In the genomic region with DNA sequence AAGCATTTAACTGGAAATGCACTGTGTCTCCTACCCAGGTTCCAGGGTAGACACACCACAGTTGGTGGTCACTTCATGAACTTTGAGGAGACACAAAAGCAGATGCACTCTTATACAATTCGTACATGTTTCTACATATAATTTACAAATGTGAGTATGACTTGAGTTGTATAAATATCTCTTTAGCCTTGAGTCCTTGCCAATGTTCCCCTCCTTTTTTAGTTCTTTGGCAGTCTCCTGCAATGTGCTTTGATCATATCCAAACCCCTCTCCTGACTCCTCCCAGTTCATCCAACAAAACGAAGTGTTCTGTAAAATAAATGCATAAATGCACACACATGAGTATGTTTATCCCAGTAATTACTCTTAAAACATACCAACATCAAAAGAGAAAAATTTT, we compare ENCODE assay signal across 20 mouse cellular contexts.
"Had no signal": no experiment of that assay in that cellular context is flagged by ENCODE, and none has a peak within 500 bp of the region (broad histone marks: within the 10 kb centered on the region; RNA-seq: fewer than 3 reads in every experiment).

No protein-coding gene starts in this region.

- H3K36me3 ChIP-seq: liver, embryonic 12.5 days; midbrain, embryonic 10.5 days; midbrain, embryonic 12.5 days; neural tube, embryonic 13.5 days; neural tube, embryonic 15.5 days had no signal

- H3K4me2 ChIP-seq: liver, embryonic 12.5 days; midbrain, embryonic 12.5 days; neural tube, embryonic 13.5 days; neural tube, embryonic 15.5 days had no signal

- ATAC-seq: liver, embryonic 12.5 days; midbrain, embryonic 16.5 days had no signal

- H3K27me3 ChIP-seq: liver, embryonic 12.5 days; midbrain, embryonic 12.5 days; neural tube, embryonic 13.5 days; neural tube, embryonic 15.5 days had no signal

- H3K9me3 ChIP-seq: liver, embryonic 12.5 days; midbrain, embryonic 10.5 days; midbrain, embryonic 12.5 days; neural tube, embryonic 13.5 days; neural tube, embryonic 15.5 days had no signal

- H3K4me1 ChIP-seq: liver, embryonic 12.5 days had no signal

- DNase-seq: lung, adult 2 months; lung, postnatal 14 days; lung, postnatal 4 days; midbrain, embryonic 14.5 days; retina, postnatal 1 day; right cerebral cortex, adult 18-20 months; right cerebral cortex, postnatal 25 days; right cerebral cortex, postnatal 4 days; spleen, adult 18-20 months; thymus, adult 18-20 months; thymus, postnatal 14 days; thymus, postnatal 36 days had no signal

- H3K27ac ChIP-seq: liver, embryonic 12.5 days; liver, embryonic 14.5 days; midbrain, embryonic 10.5 days; midbrain, embryonic 12.5 days; neural tube, embryonic 13.5 days; neural tube, embryonic 15.5 days had no signal

- H3K4me3 ChIP-seq: liver, embryonic 12.5 days; midbrain, embryonic 10.5 days; midbrain, embryonic 12.5 days; myocyte; neural tube, embryonic 13.5 days; neural tube, embryonic 15.5 days had no signal

- H3K9ac ChIP-seq: liver, embryonic 12.5 days; liver, embryonic 14.5 days; midbrain, embryonic 12.5 days; neural tube, embryonic 13.5 days; neural tube, embryonic 15.5 days had no signal
